Mouse (Mus musculus) retina, embryonic 14.5 days (tissue): Measurements from ENCODE around the gene Col9a2.
A peak's percentile ranks its signal among the peaks of the same experiment; 100 is the strongest.

ENCODE experiments used
- DNase-seq: peaks from one replicate; pipeline ENCODE4 v3.0.0-alpha.2; 2015; ENCODE audit warnings: low spot score

Col9a2 gene

GRCm38 (mm10) chr4:121084506-121084905 lies 45.3 kb downstream of the Col9a2 start:
- DNase-seq: no peak

GRCm38 (mm10) chr4:121088696-121089095 lies 49.5 kb downstream of the Col9a2 start:
- DNase-seq: no peak

GRCm38 (mm10) chr4:121090211-121090610 lies 51.0 kb downstream of the Col9a2 start:
- no peak for DNase-seq

GRCm38 (mm10) chr4:121097650-121098378 lies 58.6 kb downstream of the Col9a2 start, which contains the start of gene Zmpste24:
Gene Zmpste24, minus strand, starts transcription at chr4:121098241.
- peak; percentile 95 for DNase-seq

- no peak for DNase-seq
Observed at GRCm38 (mm10) chr4:121103304-121103703, 64.1 kb downstream of the Col9a2 start.
